Mouse (Mus musculus): Measurements from ENCODE around the gene Kcnma1. TPM values are rescaled to one million over a fixed set of nuclear protein-coding genes. Genes with fewer than 3 reads are reported as not detected.
A peak's percentile ranks its signal among the peaks of the same experiment; 100 is the strongest.

Gene Kcnma1
- polyA plus RNA-seq, 1 experiment from 2014 or later: 19.5 TPM

DNA sequence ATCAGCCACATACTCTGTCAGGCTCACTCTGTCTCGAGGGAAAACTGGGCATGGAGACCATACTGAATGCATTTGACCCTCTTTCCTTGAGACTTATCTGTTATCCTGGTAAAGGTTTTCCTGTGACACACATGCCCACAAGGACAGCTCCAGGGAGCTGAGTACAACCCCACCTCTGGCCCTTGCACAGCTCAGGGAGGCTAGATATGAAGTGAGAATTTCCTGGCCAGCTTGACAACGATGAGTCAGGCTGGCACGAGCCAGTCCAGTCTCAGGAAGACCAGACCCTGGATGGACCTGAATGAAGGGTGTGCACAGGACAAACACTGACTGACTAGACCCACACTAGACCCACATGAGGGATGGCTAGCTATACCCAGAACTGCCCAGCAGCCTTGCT lies 222.2 kb downstream of the Kcnma1 start:
- Histone ChIP-seq H3K27me3 (replicated peaks) (no peaks in the 10 kb centered on the region), H3K4me1 (peaks cover 3% of the 10 kb centered on the region; the same call in 1 of the 2 replicates), H3K36me3 (replicated peaks) (no peaks in the 10 kb centered on the region), H3K27ac (no peak overlapping the region), H3K4me3 (no peak overlapping the region), H3K4me2 (no peak overlapping the region), H3K9me3 (no peaks in the 10 kb centered on the region), H3K9ac (no peak overlapping the region)
- WGBS: 73% methylated on average over 3 of the region's 3 CpGs
- no peak for ATAC-seq (replicated peaks)

DNA sequence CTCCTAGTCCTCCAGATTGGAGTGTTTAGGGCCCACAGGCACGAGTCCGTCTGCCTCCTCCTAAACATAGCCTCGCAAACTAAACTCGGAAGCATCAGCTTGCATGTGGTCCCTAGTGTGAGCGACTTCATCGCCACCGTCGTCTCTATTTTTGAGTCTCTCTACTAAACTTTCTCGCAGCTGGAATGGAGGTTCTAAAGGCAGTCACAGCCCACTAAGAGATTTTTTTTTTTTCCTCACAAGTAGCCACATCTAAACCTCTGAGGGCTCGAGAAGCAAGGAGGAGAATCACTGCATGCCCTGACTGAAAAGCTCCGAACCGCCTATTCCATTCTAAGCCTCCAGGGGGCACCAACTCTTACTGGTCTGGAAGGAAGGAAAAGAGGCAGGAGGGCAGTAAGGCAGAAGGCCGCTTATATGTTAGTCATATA lies 223.0 kb downstream of the Kcnma1 start:
- Histone ChIP-seq H3K27me3 (replicated peaks) (no peaks in the 10 kb centered on the region), H3K9me3 (no peaks in the 10 kb centered on the region), H3K4me2 (no peak overlapping the region), H3K4me3 (no peak overlapping the region), H3K36me3 (replicated peaks) (no peaks in the 10 kb centered on the region), H3K9ac (no peak overlapping the region), H3K27ac (no peak overlapping the region), H3K4me1 (peaks cover 6% of the 10 kb centered on the region; the same call in 1 of the 2 replicates)
- WGBS: 50% methylated on average over 13 of the region's 13 CpGs
- ATAC-seq (replicated peaks): no peak

DNA sequence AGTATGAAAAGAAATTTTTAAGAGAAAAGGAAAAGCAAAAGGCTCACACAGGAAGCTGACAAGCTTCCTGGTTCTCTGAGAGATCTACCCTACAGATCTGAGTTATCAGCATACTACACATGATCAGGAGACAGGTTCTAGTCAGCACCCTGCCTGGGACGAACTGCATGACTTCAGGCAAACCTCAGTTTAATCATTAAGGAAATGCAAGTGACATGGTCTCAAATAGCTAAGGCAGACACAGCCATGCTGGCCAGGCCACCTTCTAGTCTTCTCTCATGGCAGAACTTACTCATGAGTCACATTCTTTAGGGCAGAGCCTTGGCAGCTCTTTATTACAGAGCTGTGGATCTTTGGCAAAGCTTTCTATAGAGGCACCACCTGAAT lies 227.6 kb downstream of the Kcnma1 start:
- Histone ChIP-seq H3K36me3 (replicated peaks) (no peaks in the 10 kb centered on the region), H3K9ac (no peak overlapping the region), H3K9me3 (no peaks in the 10 kb centered on the region), H3K27me3 (replicated peaks) (no peaks in the 10 kb centered on the region), H3K4me2 (no peak overlapping the region), H3K4me3 (no peak overlapping the region), H3K27ac (no peak overlapping the region), H3K4me1 (peaks cover 20% of the 10 kb centered on the region)
- WGBS: 40% methylated on average over 1 of the region's 1 CpGs
- no peak for ATAC-seq (replicated peaks)

DNA sequence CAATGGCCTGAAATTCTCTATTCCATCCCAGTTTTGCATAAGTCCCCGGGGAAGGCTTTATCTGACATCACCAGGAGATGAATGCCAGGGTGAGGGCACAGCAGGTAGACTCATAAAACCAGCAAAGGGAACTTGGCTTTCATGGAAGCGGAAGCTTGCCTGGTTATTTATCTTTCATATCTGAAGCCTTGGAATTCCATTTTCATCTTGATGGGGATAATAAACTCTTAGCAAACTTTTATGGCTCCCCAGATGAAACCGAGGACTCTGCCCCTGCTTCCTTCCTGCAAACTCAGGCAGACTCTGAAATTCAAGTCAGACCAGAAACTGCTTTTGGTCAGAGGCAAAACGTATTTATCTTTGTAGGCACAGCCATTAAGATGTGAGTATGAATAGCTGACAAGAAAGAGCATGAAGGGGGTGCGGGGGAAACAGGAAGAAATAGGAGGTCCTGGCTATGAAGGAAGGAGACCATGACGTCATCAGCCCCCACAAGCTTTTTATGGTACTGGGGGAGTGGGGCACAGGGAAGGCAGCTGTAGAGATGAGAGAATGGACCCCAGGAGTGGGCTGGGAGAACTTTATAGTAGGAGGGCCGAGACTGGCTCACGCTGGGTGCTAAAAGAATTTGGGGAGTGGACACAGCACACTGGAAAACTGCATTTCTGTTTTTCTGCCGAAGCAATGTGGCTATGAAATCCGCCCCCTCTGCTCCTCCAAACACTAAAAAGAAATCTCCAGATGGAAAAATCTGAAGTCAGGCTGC lies 228.2 kb downstream of the Kcnma1 start:
- no peaks in the 10 kb centered on the region for H3K36me3 ChIP-seq (replicated peaks)
- no peak for ATAC-seq (replicated peaks)
- no peak overlapping the region for H3K4me3 ChIP-seq
- no peaks in the 10 kb centered on the region for H3K9me3 ChIP-seq
- no peak overlapping the region for H3K4me2 ChIP-seq
- no peaks in the 10 kb centered on the region for H3K27me3 ChIP-seq (replicated peaks)
- no peak overlapping the region for H3K27ac ChIP-seq
- peaks cover 20% of the 10 kb centered on the region for H3K4me1 ChIP-seq
- 68% methylated on average over 10 of the region's 10 CpGs for WGBS
- no peak overlapping the region for H3K9ac ChIP-seq

DNA sequence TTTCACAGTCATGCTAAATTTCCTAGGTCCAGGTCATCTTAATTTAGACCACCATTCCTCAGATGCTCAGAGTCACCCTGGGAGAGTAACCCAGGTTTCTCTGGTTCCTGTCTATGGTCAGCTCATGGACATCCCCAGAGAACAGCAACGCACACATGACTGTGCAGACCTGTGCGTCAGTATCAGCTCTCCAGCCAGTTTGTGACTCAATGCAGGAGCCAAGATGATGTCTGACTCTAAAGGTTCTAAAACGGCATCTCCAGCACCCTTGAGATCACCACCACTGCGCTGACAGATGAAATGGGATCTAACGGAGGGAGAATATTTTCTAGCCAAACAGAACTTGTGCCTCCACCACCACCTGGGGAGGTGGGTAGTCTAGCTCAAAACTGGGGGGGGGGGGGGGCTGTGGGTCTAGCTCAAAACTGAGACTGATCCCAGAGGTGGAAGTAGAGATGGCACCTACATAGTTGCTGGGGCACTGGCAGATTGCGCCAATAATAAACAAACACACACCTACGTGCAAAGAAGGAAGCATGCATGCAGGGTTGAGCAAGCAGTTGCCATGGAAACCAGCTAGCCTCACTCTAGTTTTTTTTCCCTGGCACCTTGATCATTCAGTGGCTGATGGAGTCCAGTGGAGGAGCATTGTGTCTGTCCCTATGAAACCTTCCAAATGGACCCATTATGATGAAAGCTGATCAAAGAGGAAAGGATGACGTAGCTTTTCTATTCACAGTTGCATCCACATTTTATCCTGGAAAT lies 231.3 kb downstream of the Kcnma1 start:
- peaks cover 20% of the 10 kb centered on the region for H3K4me1 ChIP-seq
- no peaks in the 10 kb centered on the region for H3K36me3 ChIP-seq (replicated peaks)
- H3K9me3 ChIP-seq: no peaks in the 10 kb centered on the region
- ATAC-seq (replicated peaks): peak; percentile 66
- peak overlapping the region; percentile 15; the same call in 1 of the 2 replicates for H3K4me2 ChIP-seq
- whole genome bisulfite sequencing: 49% methylated on average over 8 of the region's 8 CpGs
- no peaks in the 10 kb centered on the region for H3K27me3 ChIP-seq (replicated peaks)
- peak overlapping the region; percentile 63 for H3K27ac ChIP-seq
- no peak overlapping the region for H3K9ac ChIP-seq
- H3K4me3 ChIP-seq: no peak overlapping the region; the same call in 1 of the 2 replicates

DNA sequence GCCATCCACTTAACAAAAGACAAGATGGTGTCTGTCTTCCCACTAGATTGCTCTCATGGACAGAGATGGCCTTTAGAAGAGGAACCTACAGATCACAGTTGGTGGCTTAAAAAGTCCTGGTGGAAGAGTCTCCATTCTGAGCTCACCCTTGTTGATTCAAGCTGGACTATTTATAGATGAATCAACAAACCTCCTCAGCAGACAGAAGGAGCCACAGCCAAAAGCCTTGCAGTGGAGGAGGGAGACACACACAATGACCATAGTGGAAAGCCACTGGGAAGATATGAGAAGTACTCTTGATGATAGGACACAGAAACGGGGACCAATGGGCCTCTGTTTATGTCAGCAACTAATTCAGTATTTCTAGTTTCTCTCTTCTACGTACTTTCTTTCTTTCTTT lies 239.7 kb downstream of the Kcnma1 start:
- Histone ChIP-seq H3K36me3 (replicated peaks) (no peaks in the 10 kb centered on the region), H3K4me3 (no peak overlapping the region), H3K9me3 (no peaks in the 10 kb centered on the region), H3K27ac (no peak overlapping the region), H3K9ac (no peak overlapping the region), H3K27me3 (replicated peaks) (no peaks in the 10 kb centered on the region), H3K4me1 (no peaks in the 10 kb centered on the region), H3K4me2 (no peak overlapping the region)
- 91% methylated on average over 2 of the region's 2 CpGs for WGBS
- ATAC-seq (replicated peaks): no peak

DNA sequence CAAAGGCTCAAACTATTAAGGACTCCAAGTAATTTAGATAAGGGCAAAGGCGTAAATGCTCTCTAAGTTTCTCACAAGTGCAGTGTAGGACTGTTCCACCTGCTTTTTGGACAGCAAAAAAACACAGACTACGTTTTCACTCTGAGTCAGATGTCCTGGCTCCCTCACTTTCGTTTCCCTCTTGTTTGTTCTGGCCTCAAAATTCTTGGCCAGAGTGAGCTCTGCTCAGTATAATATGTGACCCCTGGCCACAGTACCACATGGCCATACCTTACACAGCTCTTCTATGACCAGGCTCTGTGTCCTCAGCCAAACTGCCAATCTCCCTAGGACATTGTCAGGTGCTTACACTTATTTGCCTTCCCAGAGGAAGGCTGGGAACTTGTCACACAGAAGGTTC lies 241.6 kb downstream of the Kcnma1 start:
- H3K9me3 ChIP-seq: no peaks in the 10 kb centered on the region
- ATAC-seq (replicated peaks): no peak
- no peaks in the 10 kb centered on the region for H3K4me1 ChIP-seq
- no peaks in the 10 kb centered on the region for H3K27me3 ChIP-seq (replicated peaks)
- H3K4me2 ChIP-seq: no peak overlapping the region
- no peak overlapping the region for H3K4me3 ChIP-seq
- H3K27ac ChIP-seq: no peak overlapping the region
- no peak overlapping the region for H3K9ac ChIP-seq
- no peaks in the 10 kb centered on the region for H3K36me3 ChIP-seq (replicated peaks)
- WGBS: 83% methylated on average over 3 of the region's 3 CpGs

DNA sequence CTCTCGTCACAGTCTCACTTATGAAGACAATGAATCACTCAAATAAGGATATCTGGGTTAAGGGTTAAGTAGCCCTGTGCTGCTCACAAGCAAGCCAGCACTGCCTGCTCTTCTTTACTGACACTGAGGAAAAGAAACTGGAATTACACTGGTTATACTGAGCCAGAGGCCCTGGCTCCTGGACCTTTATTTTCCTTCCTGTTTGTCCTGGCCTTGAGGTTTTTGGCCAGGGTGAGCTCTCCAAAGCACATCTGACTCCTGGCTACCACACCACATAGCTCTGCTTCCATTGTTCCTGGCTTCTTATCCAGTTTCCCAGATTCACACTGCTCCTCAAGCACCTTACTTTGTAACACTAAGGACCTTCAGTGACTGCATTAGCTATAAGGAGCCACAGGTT lies 242.5 kb downstream of the Kcnma1 start:
- H3K36me3 ChIP-seq (replicated peaks): no peaks in the 10 kb centered on the region
- H3K27ac ChIP-seq: no peak overlapping the region
- H3K4me3 ChIP-seq: no peak overlapping the region
- no peaks in the 10 kb centered on the region for H3K9me3 ChIP-seq
- no peaks in the 10 kb centered on the region for H3K27me3 ChIP-seq (replicated peaks)
- no peak overlapping the region for H3K9ac ChIP-seq
- H3K4me2 ChIP-seq: no peak overlapping the region
- no peaks in the 10 kb centered on the region for H3K4me1 ChIP-seq
- WGBS: 73% methylated on average over 1 of the region's 1 CpGs
- ATAC-seq (replicated peaks): no peak

DNA sequence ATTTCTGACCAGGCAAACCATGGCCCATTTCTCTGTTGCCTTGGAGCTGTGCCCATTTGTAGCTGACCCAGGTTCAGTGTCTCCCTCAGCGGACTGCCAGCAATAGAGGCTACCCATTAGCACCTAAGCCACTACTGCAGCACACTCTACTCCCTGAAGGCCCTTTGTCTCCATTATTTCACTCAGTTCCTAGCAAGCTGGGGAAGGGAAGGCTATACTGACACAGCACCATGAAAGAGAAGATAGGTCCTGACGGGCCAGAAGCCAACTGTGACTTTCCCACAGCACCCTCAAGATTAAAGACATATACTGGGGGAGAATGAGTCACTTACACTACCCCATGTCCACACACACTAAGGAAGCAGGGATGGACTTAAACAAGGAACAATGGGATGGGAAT lies 251.8 kb downstream of the Kcnma1 start:
- no peak overlapping the region for H3K9ac ChIP-seq
- no peak overlapping the region for H3K4me3 ChIP-seq
- H3K4me1 ChIP-seq: no peaks in the 10 kb centered on the region
- H3K27me3 ChIP-seq (replicated peaks): no peaks in the 10 kb centered on the region
- no peaks in the 10 kb centered on the region for H3K9me3 ChIP-seq
- H3K4me2 ChIP-seq: no peak overlapping the region
- 90% methylated on average over 2 of the region's 2 CpGs for WGBS
- no peaks in the 10 kb centered on the region for H3K36me3 ChIP-seq (replicated peaks)
- ATAC-seq (replicated peaks): no peak
- no peak overlapping the region for H3K27ac ChIP-seq

DNA sequence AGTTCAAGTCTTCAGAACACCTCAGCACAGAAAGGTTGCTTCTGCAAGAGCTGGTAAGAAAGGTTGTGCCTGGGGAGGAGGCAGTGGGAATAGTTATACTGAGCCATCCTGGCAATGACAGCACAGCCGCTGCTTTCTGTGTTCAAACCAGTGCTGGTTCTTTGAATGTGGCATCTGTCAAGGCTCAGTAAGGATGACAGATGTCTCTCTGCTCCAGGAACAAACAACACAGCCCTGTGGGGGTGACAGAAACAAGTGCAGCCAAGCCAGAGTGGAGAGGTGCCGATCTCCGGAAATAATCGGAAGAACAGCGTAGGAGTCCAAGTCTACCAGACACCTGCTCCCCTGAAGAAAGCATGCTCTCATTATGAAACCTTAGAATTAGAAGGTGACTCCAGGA lies 254.7 kb downstream of the Kcnma1 start:
- H3K4me1 ChIP-seq: no peaks in the 10 kb centered on the region
- no peak overlapping the region for H3K4me2 ChIP-seq
- no peak for ATAC-seq (replicated peaks)
- H3K36me3 ChIP-seq (replicated peaks): no peaks in the 10 kb centered on the region
- no peaks in the 10 kb centered on the region for H3K27me3 ChIP-seq (replicated peaks)
- no peak overlapping the region for H3K27ac ChIP-seq
- 80% methylated on average over 5 of the region's 5 CpGs for WGBS
- H3K9ac ChIP-seq: no peak overlapping the region
- no peak overlapping the region for H3K4me3 ChIP-seq
- no peaks in the 10 kb centered on the region for H3K9me3 ChIP-seq

DNA sequence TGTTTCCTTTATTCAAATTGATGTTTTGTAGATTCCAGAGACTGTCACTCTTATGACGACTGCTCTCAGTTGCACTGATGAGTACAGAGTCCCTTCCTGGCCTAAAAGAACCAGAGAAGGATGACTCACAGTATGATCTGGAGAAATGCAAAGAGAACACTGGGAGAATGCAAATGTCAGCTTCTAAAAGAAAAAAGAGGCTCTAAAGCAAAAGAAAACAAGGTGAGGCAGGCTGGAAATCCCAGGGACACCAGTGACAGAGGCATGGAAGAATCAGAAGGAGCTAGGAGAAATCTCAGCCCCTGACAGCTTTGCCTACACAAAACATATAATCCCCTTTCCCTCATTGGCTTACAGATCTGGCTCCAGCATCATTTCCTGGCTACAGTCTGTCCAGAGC lies 255.9 kb downstream of the Kcnma1 start:
- ATAC-seq (replicated peaks): no peak
- Histone ChIP-seq H3K27me3 (replicated peaks) (no peaks in the 10 kb centered on the region), H3K4me2 (no peak overlapping the region), H3K4me1 (no peaks in the 10 kb centered on the region; the same call in 1 of the 2 replicates), H3K27ac (no peak overlapping the region), H3K9me3 (no peaks in the 10 kb centered on the region), H3K9ac (no peak overlapping the region), H3K36me3 (replicated peaks) (no peaks in the 10 kb centered on the region), H3K4me3 (no peak overlapping the region)
- 63% methylated on average over 1 of the region's 1 CpGs for WGBS

DNA sequence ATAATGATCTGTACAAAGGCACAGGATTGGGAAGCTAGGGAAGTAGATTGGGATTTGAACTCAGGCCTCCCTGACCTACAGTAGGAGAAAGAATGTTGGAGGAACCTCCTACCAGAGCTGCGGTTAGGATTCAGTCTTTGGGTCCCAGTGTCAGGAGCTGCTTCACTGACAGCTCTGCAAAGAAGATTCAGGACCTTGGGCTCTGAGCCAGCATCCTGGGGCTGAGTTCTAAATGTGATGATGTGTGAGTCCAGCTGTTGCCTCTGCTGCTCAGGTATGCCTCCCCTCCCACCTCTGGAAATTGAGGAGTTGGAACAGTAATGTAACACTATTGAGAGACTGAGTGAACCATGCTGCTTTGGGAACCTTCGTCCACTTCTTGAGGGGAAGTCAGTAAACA lies 266.3 kb downstream of the Kcnma1 start:
- Histone ChIP-seq H3K27ac (no peak overlapping the region), H3K36me3 (replicated peaks) (no peaks in the 10 kb centered on the region), H3K9me3 (no peaks in the 10 kb centered on the region), H3K4me2 (no peak overlapping the region), H3K4me3 (no peak overlapping the region), H3K4me1 (no peaks in the 10 kb centered on the region; the same call in 1 of the 2 replicates), H3K9ac (no peak overlapping the region), H3K27me3 (replicated peaks) (no peaks in the 10 kb centered on the region)
- no peak for ATAC-seq (replicated peaks)
- WGBS: 84% methylated on average over 2 of the region's 2 CpGs

DNA sequence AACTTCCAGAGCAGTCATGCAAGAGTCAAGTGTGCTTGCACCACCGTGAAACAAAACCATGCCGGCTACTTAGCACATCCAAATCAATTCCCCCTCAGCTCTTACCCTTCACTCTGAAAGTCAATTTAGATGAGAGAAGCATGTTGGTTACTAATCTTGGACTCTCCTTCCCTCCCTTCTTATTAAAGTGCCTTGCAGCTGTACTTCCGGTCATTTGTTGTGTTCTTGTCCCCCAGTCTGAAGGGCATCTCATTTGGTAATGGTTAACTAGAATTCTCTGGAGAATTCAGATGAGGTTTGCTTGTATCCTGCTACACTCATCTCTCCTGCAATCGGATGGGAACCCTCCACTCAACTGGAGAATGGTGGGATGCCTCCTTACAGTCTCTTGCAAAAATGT lies 267.3 kb downstream of the Kcnma1 start:
- no peak overlapping the region for H3K4me2 ChIP-seq
- ATAC-seq (replicated peaks): no peak
- no peaks in the 10 kb centered on the region; the same call in 1 of the 2 replicates for H3K4me1 ChIP-seq
- no peak overlapping the region for H3K9ac ChIP-seq
- H3K9me3 ChIP-seq: no peaks in the 10 kb centered on the region
- H3K27me3 ChIP-seq (replicated peaks): no peaks in the 10 kb centered on the region
- no peak overlapping the region for H3K27ac ChIP-seq
- WGBS: 93% methylated on average over 4 of the region's 4 CpGs
- no peak overlapping the region for H3K4me3 ChIP-seq
- H3K36me3 ChIP-seq (replicated peaks): no peaks in the 10 kb centered on the region
